Mouse (Mus musculus) neutrophil, adult 59 days (primary cell): Measurements from ENCODE around the gene Fam136a. TPM values are rescaled to one million over a fixed set of nuclear protein-coding genes. Genes with fewer than 3 reads are reported as not detected.

Experiments
- total RNA-seq, 2 experiments: library from RNA; stranded (reverse); gene quantifications; 1 replicate in 1 of 2; 2 replicates in 1 of 2; pipeline ENCODE4 v1.2.4; 2023

The Fam136a gene
- 1 to 10 TPM; 3.7 to 4.6 TPM for total RNA-seq

DNA sequence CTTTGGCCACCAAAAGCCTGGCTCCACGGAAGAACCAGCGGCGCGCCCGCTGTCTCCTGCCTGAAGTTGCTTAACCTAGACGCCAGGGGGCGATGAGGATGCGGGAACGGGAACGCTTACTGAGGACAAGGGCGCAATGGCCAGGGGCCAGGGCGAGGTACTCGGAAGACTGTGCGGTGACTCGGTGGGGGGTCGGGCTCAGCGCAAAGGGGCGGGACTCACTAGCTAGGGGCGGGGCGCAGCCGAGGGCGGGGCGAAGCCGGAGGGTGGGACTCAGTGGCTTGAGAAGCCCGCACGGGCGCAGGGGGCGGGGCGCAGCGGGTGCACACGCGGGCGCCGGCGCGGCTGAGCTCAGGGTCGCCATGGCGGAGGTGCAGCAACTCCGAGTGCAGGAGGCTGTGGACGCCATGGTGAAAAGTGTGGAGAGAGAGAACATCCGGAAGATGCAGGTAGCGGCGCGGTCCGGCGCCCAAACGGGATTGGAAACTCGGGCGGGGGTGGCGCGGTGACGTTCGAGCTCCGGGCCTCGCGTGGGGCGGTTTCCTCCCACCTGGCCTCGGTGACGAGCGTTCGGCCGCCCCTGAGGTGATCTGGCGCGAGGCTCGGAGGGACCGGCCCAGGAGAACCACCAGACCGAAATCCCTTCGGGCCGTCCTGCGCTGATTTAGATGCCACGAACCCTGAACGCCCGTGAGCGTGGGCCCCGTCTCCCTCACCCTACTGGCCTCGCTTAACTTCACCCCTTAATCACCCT lies at the start of gene Fam136a:
Gene Fam136a (plus strand): TSS at position 276 of the 754 bp plus-strand sequence.

DNA sequence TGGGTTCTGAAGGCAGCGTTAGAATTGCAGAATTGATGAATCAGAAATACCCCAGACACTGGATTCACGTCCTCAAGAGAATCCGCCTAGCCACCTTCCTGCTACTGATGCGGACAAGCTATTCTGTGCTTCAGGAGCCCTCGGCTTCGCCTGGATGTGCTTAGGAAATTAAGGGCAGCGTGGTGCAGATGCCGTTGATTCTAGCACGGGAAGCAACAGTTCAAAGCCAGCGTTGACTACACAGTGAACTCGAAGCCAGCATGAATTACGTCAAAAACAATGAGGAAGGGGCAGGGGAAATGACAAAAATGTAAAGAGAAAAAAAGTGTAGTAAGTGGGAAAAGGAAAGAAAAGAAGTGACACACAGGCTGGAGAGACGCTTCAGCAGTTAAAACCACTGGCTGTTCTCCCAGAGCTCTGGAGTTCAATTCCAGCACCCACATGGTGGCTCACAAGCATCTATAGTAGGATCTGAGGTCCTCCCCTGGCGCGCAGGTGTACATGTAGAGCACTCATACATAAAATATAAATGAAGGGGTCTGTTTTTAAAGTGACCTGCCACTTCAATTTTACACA lies 5.4 kb downstream of the Fam136a start, which contains the start of gene Snrpg:
Gene Snrpg (plus strand): TSS at position 541 of the 576 bp plus-strand sequence.

DNA sequence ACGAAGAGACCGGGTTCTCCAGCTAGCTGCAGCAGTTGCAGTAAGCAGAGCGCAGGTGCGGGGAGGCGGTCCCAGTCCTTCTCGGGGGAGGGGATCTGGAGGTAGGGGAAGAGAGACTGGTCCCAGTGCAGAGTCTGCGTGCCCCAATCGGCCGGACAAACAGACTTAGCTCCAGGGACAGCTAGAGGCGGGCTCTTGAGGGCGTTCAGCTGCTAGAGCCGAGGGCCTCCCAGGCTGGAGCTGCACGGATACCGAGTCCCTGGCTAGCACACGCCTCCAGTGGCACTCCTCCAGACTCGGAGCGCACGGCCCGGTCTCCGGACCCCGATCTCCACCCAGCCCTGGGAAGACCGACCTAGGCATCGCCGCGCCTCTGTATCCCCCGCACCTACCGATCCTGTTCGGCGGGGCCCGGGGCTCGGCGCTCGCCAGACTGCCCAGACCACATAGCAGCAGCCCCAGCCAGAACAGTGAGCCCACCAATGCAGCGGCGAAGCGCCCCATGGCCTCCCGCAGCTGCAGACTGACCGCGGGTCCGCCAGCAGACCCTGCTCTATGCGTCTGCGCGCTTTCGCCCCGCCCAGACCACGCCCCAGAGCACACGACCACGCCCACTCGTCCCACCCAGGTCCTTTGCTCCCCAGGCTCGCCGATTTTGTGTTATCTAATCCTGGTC lies 31.3 kb downstream of the Fam136a start, which contains the start of gene Pcyox1:
Gene Pcyox1 (minus strand): TSS at position 574 of the 676 bp plus-strand sequence.

DNA sequence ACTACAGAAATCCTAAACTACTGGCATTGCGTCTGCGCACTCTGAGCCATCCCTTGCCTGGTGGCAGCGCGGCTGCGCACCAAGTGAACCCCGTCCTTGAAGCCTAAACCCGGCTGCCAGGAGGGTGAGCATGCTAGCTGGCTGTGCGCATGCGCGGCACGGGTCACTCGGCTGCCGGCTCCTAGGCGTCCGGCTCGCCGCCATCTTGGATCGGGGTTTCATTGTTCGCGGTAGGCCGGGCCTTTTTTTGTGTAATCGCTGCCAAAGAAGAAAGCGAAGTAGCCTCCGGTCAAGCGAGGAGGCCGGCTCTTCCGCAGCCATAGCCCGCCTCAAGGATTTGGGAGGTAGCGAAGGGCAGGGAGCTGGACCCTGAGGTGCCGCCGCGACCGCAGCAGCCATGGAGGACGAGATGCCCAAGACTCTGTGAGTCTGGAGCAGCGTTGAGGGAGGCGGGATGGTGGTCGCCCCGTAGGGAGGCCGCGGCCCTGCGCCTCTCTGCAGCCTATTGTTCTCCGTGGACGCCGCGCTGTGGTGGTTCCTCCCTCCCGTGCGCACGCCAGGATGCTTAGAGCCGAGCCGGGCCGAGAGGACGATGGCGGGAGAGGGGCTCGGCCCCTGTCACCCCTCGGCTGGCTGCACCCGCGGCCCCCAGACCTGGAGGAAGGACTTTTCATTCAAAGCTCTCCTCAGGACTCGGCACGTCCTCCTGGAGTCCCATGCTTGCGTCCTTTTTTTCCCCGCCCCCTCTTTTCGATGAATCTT lies 38.8 kb downstream of the Fam136a start, which contains the start of gene Tia1:
Gene Tia1 (plus strand): TSS at position 120 of the 762 bp plus-strand sequence.

Other genes starting within 250 kb of the Fam136a start
- gene Tgfa, start 170.4 kb upstream of the Fam136a start, total RNA-seq: not detected
- 100 to 1,000 TPM; 107 to 132 TPM for gene Snrpg, start 5.7 kb downstream of the Fam136a start, total RNA-seq
- gene Pcyox1, start 31.5 kb downstream of the Fam136a start, total RNA-seq: 10 to 100 TPM; 41.1 to 44.8 TPM
- gene Tia1, start 38.6 kb downstream of the Fam136a start, total RNA-seq: 10 to 100 TPM; 40.2 to 55.5 TPM
- 1 to 10 TPM in 1 of 2 experiments, not detected in 1; 1.7 TPM for gene Gm44790, start 61.0 kb downstream of the Fam136a start, total RNA-seq
- 10 to 100 TPM; 18.1 to 18.9 TPM for gene C87436, start 72.7 kb downstream of the Fam136a start, total RNA-seq
- gene Pcbp1, start 160.7 kb downstream of the Fam136a start, total RNA-seq: 100 to 1,000 TPM; 172 to 185 TPM